In the genomic region with DNA sequence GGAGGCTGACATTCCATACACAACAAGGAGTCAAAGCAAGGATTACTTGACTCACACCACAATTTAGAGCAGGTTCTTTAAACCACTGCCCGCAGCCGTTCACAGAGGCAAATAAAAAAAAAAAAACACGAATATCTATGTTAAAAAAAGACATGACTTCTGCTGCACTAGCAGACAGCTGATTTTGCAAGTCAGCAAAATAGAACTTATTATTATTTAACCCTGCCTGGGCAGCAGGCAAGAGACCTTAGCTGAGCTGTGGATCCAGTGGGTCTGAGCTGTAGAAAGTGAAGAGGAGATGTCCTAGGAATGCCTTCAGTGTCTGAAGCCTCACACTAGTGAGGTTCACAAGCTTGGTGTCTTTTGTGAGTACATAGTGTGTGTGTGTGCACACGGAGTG, we compare ENCODE assay signal across 19 mouse cellular contexts. TPM values are rescaled to one million over a fixed set of nuclear protein-coding genes. Genes with fewer than 3 reads are reported as not detected.
A peak's percentile ranks its signal among the peaks of the same experiment; 100 is the strongest.
DNase-seq lines count a peak whose midpoint lies in the region; ATAC-seq and TF ChIP-seq lines count a peak whose summit lies in the region.
"Had no signal": no experiment of that assay in that cellular context is flagged by ENCODE, and none has a peak within 500 bp of the region (broad histone marks: within the 10 kb centered on the region; RNA-seq: fewer than 3 reads in every experiment).

No protein-coding gene starts in this region.

- no peak overlapping the region for H3K4me2 ChIP-seq in kidney, embryonic 14.5 days (replicated peaks; ENCODE audit: low read depth, low read length)
- H3K4me2 ChIP-seq in kidney, postnatal 0 days (ENCODE audit: low read length), result no peak overlapping the region
- H3K4me2 ChIP-seq: embryonic facial prominence, embryonic 12.5 days had no signal

- no peak for ATAC-seq in kidney, embryonic 14.5 days (ENCODE audit: low FRiP score, low TSS enrichment)
- no peak for ATAC-seq in kidney, postnatal 0 days (replicated peaks; ENCODE audit: low FRiP score, low read depth)
- ATAC-seq: activated CD4-positive, CD25-positive, alpha-beta regulatory T cell, adult 4 months; forebrain, embryonic 14.5 days; forebrain, embryonic 16.5 days; Patski had no signal

- TF ChIP-seq CTCF in kidney, postnatal 0 days (IDR thresholded peaks at IDR 0.05; ENCODE audit: low read depth), result no peak

- in situ Hi-C loops in ES-E14 (cut with MboI; ENCODE audit: low sequenced_read_pairs in 2 of 2, unreplicated experiment in 2 of 2), result no loop called here

- H3K4me1 ChIP-seq in kidney, embryonic 14.5 days (ENCODE audit: control insufficient read depth, insufficient read depth, low read length), result no peaks in the 10 kb centered on the region; the same call in 1 of the 2 replicates
- H3K4me1 ChIP-seq in kidney, postnatal 0 days (replicated peaks; ENCODE audit: insufficient read depth, low read length), result no peaks in the 10 kb centered on the region
- H3K4me1 ChIP-seq in ES-E14 (ENCODE audit: control insufficient read depth in 2 of 2, insufficient read depth in 2 of 2, low read length in 2 of 2, poor library complexity in 1 of 2), result peaks cover 0 to 10% of the 10 kb centered on the region in 2 experiments; a peak in 1 of 4 replicates
- H3K4me1 ChIP-seq in limb, embryonic 10.5 days, result no peaks in the 10 kb centered on the region

- 67% methylated on average over 4 of the region's 4 CpGs for WGBS in kidney, embryonic 14.5 days
- WGBS in kidney, postnatal 0 days, result 64% methylated on average over 4 of the region's 4 CpGs
- 91% methylated on average over 4 of the region's 4 CpGs for WGBS in limb, embryonic 10.5 days

- H3K27me3 ChIP-seq in kidney, embryonic 14.5 days (ENCODE audit: control insufficient read depth, insufficient read depth, low read length), result no peaks in the 10 kb centered on the region
- no peaks in the 10 kb centered on the region for H3K27me3 ChIP-seq in kidney, postnatal 0 days (ENCODE audit: insufficient read depth, low read length)
- H3K27me3 ChIP-seq in limb, embryonic 10.5 days (ENCODE audit: low read depth, poor library complexity, severe bottlenecking), result no peaks in the 10 kb centered on the region
- H3K27me3 ChIP-seq: embryonic facial prominence, embryonic 12.5 days; Patski had no signal

- H3K9ac ChIP-seq in kidney, embryonic 14.5 days (ENCODE audit: low read depth, low read length), result no peak overlapping the region
- no peak overlapping the region for H3K9ac ChIP-seq in kidney, postnatal 0 days (ENCODE audit: low read depth, low read length)
- H3K9ac ChIP-seq in ES-E14 (ENCODE audit: insufficient read depth, low read depth, low read length, poor library complexity, severe bottlenecking), result no peak overlapping the region
- H3K9ac ChIP-seq: embryonic facial prominence, embryonic 12.5 days had no signal

- no peaks in the 10 kb centered on the region for H3K9me3 ChIP-seq in kidney, embryonic 14.5 days (ENCODE audit: control insufficient read depth, low read length)
- H3K9me3 ChIP-seq in kidney, postnatal 0 days (replicated peaks; ENCODE audit: low read length), result 0 out of 2 replicates have a peak, but pooled peaks cover 3% of the 10 kb centered on the region
- H3K9me3 ChIP-seq in ES-E14 (ENCODE audit: control insufficient read depth, insufficient read depth, low read depth, low read length), result no peaks in the 10 kb centered on the region
- no peaks in the 10 kb centered on the region for H3K9me3 ChIP-seq in limb, embryonic 10.5 days (replicated peaks)
- H3K9me3 ChIP-seq: embryonic facial prominence, embryonic 12.5 days had no signal

- 0 out of 2 replicates have a peak overlapping the region, but pooled peaks have one; percentile 8 for H3K27ac ChIP-seq in kidney, embryonic 14.5 days (ENCODE audit: low read depth, low read length)
- peak overlapping the region; percentile 58; the same call in 1 of the 2 replicates for H3K27ac ChIP-seq in kidney, postnatal 0 days
- 0 out of 2 replicates have a peak overlapping the region, but pooled peaks have one; percentile 24 for H3K27ac ChIP-seq in ES-E14 (ENCODE audit: insufficient read depth, low read depth, low read length, poor library complexity, severe bottlenecking)
- no peak overlapping the region for H3K27ac ChIP-seq in limb, embryonic 10.5 days
- H3K27ac ChIP-seq: embryonic facial prominence, embryonic 10.5 days; embryonic facial prominence, embryonic 12.5 days had no signal

- H3K4me3 ChIP-seq in kidney, embryonic 14.5 days (ENCODE audit: low read length), result no peak overlapping the region
- no peak overlapping the region for H3K4me3 ChIP-seq in kidney, postnatal 0 days (replicated peaks; ENCODE audit: low read depth, low read length)
- no peak overlapping the region for H3K4me3 ChIP-seq in ES-E14 (ENCODE audit: insufficient read depth in 1 of 2, low read depth in 1 of 2, low read length in 2 of 2, poor library complexity in 1 of 2, severe bottlenecking in 1 of 2)
- no peak overlapping the region for H3K4me3 ChIP-seq in limb, embryonic 10.5 days
- H3K4me3 ChIP-seq: embryonic facial prominence, embryonic 10.5 days; embryonic facial prominence, embryonic 12.5 days had no signal

- no peak for DNase-seq in kidney, adult 18-20 months
- DNase-seq in kidney, postnatal 0 days (ENCODE audit: low spot score), result no peak
- no peak for DNase-seq in kidney, adult 11 months
- no peak for DNase-seq in ES-E14 (ENCODE audit: low read depth, low spot score)
- DNase-seq in layer of hippocampus, adult 18-20 months (ENCODE audit: low spot score in 2 of 2), result no peak
- no peak for DNase-seq in limb, embryonic 10.5 days (ENCODE audit: low spot score)
- DNase-seq: adrenal gland, adult 8-10 months; cerebellum, adult 11-12 months; cerebellum, adult 2 months; cerebellum, adult 9-10 months; cerebellum, postnatal 10 days; cerebellum, postnatal 25 days had no signal

- peaks cover 2% of the 10 kb centered on the region; the same call in 1 of the 2 replicates for H3K36me3 ChIP-seq in kidney, embryonic 14.5 days (ENCODE audit: control insufficient read depth, insufficient read depth, low read length)
- no peaks in the 10 kb centered on the region for H3K36me3 ChIP-seq in kidney, postnatal 0 days (ENCODE audit: insufficient read depth, low read length)
- H3K36me3 ChIP-seq in ES-E14 (ENCODE audit: control insufficient read depth, insufficient read depth, low read length, poor library complexity, severe bottlenecking), result peaks cover 28% of the 10 kb centered on the region
- H3K36me3 ChIP-seq in limb, embryonic 10.5 days, result peaks cover 70% of the 10 kb centered on the region

TF ChIP-seq in ES-E14, 5 proteins besides CTCF, POLR2A, EP300 and RAD21:
- peak; percentile 76 for TF ChIP-seq MAFK (IDR thresholded peaks at IDR 0.05; ENCODE audit: insufficient read depth, low read depth, low read length)
- TF ChIP-seq CHD2 (IDR thresholded peaks at IDR 0.05; ENCODE audit: low read depth, low read length), result no peak

RNA-seq across cellular contexts. Expression of a gene that starts 46.5 kb away (rescaled TPM):
- polyA plus RNA-seq in kidney, embryonic 14.5 days (2014; fragmentation: Nextera tagmentation; extraction: Ambion mirVana), result 11.7 and 17.7 TPM in 2 replicates
- polyA plus RNA-seq in kidney, postnatal 0 days (2015; fragmentation: Nextera tagmentation; extraction: Ambion mirVana), result 8.2 and 9.2 TPM in 2 replicates
- 12.5 and 15.5 TPM in 2 replicates for total RNA-seq in ES-E14 (2012; rRNA removed)
- total RNA-seq in layer of hippocampus, adult 18-20 months (2021), result 10 to 100 TPM; 22.6 to 25.0 TPM
- polyA plus RNA-seq in limb, embryonic 10.5 days (2016; fragmentation: Nextera tagmentation; extraction: Ambion mirVana), result 22.5 and 23.2 TPM in 2 replicates
